Mouse (Mus musculus) erythroblast, embryonic 14.5 days (primary cell): ENCODE measurements around the gene Dnm2.

Source experiments
- GATA1 ChIP-seq: IDR thresholded peaks from 2 replicates; pipeline ENCODE4 v1.6.1; 2012; ENCODE audit warnings: low read length, inconsistent platforms, mixed read lengths
- TAL1 ChIP-seq: IDR thresholded peaks from 3 replicates; pipeline ENCODE4 v1.6.1; 2012; ENCODE audit warnings: low read length, inconsistent platforms, mixed read lengths

- TF ChIP-seq GATA1 (no peak), TAL1 (no peak)
These were observed 26.7 kb downstream of the Dnm2 start for GRCm38 (mm10) chr9:21451391-21451790.
